Mouse (Mus musculus): Measurements from ENCODE around the gene Zbtb39. TPM values are rescaled to one million over a fixed set of nuclear protein-coding genes. Genes with fewer than 3 reads are reported as not detected.

Gene Zbtb39
- polyA plus RNA-seq, 1 experiment from 2014 or later, result 1.4 TPM

- no peak overlapping the region for H3K27ac ChIP-seq (ENCODE audit: low read length)
- WGBS, result 36% methylated on average over 7 of the region's 7 CpGs
- H3K4me3 ChIP-seq (ENCODE audit: low read length), result no peak overlapping the region
- peak; percentile 55; the same call in 1 of the 2 replicates for ATAC-seq (replicated peaks; ENCODE audit: extremely low read depth, insufficient read depth, low FRiP score)
- H3K36me3 ChIP-seq (ENCODE audit: control insufficient read depth, insufficient read depth), result no peaks in the 10 kb centered on the region
- H3K9me3 ChIP-seq (replicated peaks; ENCODE audit: control insufficient read depth, low read length), result no peaks in the 10 kb centered on the region
- H3K9ac ChIP-seq (ENCODE audit: low read length), result no peak overlapping the region
- peaks cover 6% of the 10 kb centered on the region for H3K4me1 ChIP-seq (ENCODE audit: control insufficient read depth, insufficient read depth, low read length)
- H3K27me3 ChIP-seq (ENCODE audit: control insufficient read depth, insufficient read depth, low read length), result no peaks in the 10 kb centered on the region
- no peak overlapping the region for H3K4me2 ChIP-seq (ENCODE audit: low read depth, low read length)
Observed at GRCm38 (mm10) chr10:127707721-127708120, 31.6 kb upstream of the Zbtb39 start.

- no peaks in the 10 kb centered on the region for H3K27me3 ChIP-seq (ENCODE audit: control insufficient read depth, insufficient read depth, low read length)
- no peaks in the 10 kb centered on the region for H3K9me3 ChIP-seq (replicated peaks; ENCODE audit: control insufficient read depth, low read length)
- H3K27ac ChIP-seq (ENCODE audit: low read length), result no peak overlapping the region
- no peaks in the 10 kb centered on the region for H3K36me3 ChIP-seq (ENCODE audit: control insufficient read depth, insufficient read depth)
- H3K9ac ChIP-seq (ENCODE audit: low read length), result no peak overlapping the region
- H3K4me2 ChIP-seq (ENCODE audit: low read depth, low read length), result no peak overlapping the region
- H3K4me1 ChIP-seq (ENCODE audit: control insufficient read depth, insufficient read depth, low read length), result peaks cover 6% of the 10 kb centered on the region
- no peak for ATAC-seq (replicated peaks; ENCODE audit: extremely low read depth, insufficient read depth, low FRiP score)
- WGBS, result 79% methylated on average over 3 of the region's 3 CpGs
- H3K4me3 ChIP-seq (ENCODE audit: low read length), result no peak overlapping the region
Observed at GRCm38 (mm10) chr10:127708850-127709370, 30.4 kb upstream of the Zbtb39 start.

GRCm38 (mm10) chr10:127710331-127710730, 29.0 kb upstream of the Zbtb39 start:
- no peaks in the 10 kb centered on the region for H3K9me3 ChIP-seq (replicated peaks; ENCODE audit: control insufficient read depth, low read length)
- ATAC-seq (replicated peaks; ENCODE audit: extremely low read depth, insufficient read depth, low FRiP score), result no peak
- no peaks in the 10 kb centered on the region for H3K36me3 ChIP-seq (ENCODE audit: control insufficient read depth, insufficient read depth)
- peaks cover 6% of the 10 kb centered on the region for H3K4me1 ChIP-seq (ENCODE audit: control insufficient read depth, insufficient read depth, low read length)
- no peak overlapping the region for H3K27ac ChIP-seq (ENCODE audit: low read length)
- no peak overlapping the region for H3K4me2 ChIP-seq (ENCODE audit: low read depth, low read length)
- no peak overlapping the region for H3K9ac ChIP-seq (ENCODE audit: low read length)
- 55% methylated on average over 13 of the region's 13 CpGs for WGBS
- no peak overlapping the region for H3K4me3 ChIP-seq (ENCODE audit: low read length)
- no peaks in the 10 kb centered on the region for H3K27me3 ChIP-seq (ENCODE audit: control insufficient read depth, insufficient read depth, low read length)

- no peaks in the 10 kb centered on the region for H3K9me3 ChIP-seq (replicated peaks; ENCODE audit: control insufficient read depth, low read length)
- no peaks in the 10 kb centered on the region for H3K27me3 ChIP-seq (ENCODE audit: control insufficient read depth, insufficient read depth, low read length)
- no peak overlapping the region for H3K4me2 ChIP-seq (ENCODE audit: low read depth, low read length)
- WGBS, result 68% methylated on average over 6 of the region's 6 CpGs
- H3K9ac ChIP-seq (ENCODE audit: low read length), result no peak overlapping the region
- H3K4me1 ChIP-seq (ENCODE audit: control insufficient read depth, insufficient read depth, low read length), result peaks cover 2% of the 10 kb centered on the region; the same call in 1 of the 2 replicates
- no peak for ATAC-seq (replicated peaks; ENCODE audit: extremely low read depth, insufficient read depth, low FRiP score)
- no peak overlapping the region for H3K27ac ChIP-seq (ENCODE audit: low read length)
- H3K4me3 ChIP-seq (ENCODE audit: low read length), result no peak overlapping the region
- no peaks in the 10 kb centered on the region for H3K36me3 ChIP-seq (ENCODE audit: control insufficient read depth, insufficient read depth)
Observed at GRCm38 (mm10) chr10:127712736-127713135, 26.6 kb upstream of the Zbtb39 start.

GRCm38 (mm10) chr10:127721671-127722418, 17.5 kb upstream of the Zbtb39 start:
- Histone ChIP-seq H3K27me3 (ENCODE audit: control insufficient read depth, insufficient read depth, low read length) (peaks cover 26% of the 10 kb centered on the region), H3K9me3 (replicated peaks; ENCODE audit: control insufficient read depth, low read length) (no peaks in the 10 kb centered on the region), H3K4me2 (ENCODE audit: low read depth, low read length) (peak overlapping the region; percentile 51), H3K36me3 (ENCODE audit: control insufficient read depth, insufficient read depth) (no peaks in the 10 kb centered on the region), H3K4me3 (ENCODE audit: low read length) (peak overlapping the region; percentile 5), H3K27ac (ENCODE audit: low read length) (no peak overlapping the region), H3K9ac (ENCODE audit: low read length) (peak overlapping the region; percentile 18), H3K4me1 (ENCODE audit: control insufficient read depth, insufficient read depth, low read length) (0 out of 2 replicates have a peak, but pooled peaks cover 2% of the 10 kb centered on the region)
- ATAC-seq (replicated peaks; ENCODE audit: extremely low read depth, insufficient read depth, low FRiP score), result no peak; the same call in 1 of the 2 replicates
- 11% methylated on average over 20 of the region's 20 CpGs for WGBS

- Histone ChIP-seq H3K36me3 (ENCODE audit: control insufficient read depth, insufficient read depth) (no peaks in the 10 kb centered on the region), H3K4me3 (ENCODE audit: low read length) (no peak within 1 kb of the TSS), H3K27ac (ENCODE audit: low read length) (no peak within 1 kb of the TSS), H3K27me3 (ENCODE audit: control insufficient read depth, insufficient read depth, low read length) (peaks cover 32% of the 10 kb centered on the region), H3K4me2 (ENCODE audit: low read depth, low read length) (no peak within 1 kb of the TSS), H3K4me1 (ENCODE audit: control insufficient read depth, insufficient read depth, low read length) (0 out of 2 replicates have a peak, but pooled peaks cover 2% of the 10 kb centered on the region), H3K9me3 (replicated peaks; ENCODE audit: control insufficient read depth, low read length) (no peaks in the 10 kb centered on the region), H3K9ac (ENCODE audit: low read length) (no peak within 1 kb of the TSS)
- no peak for ATAC-seq (replicated peaks; ENCODE audit: extremely low read depth, insufficient read depth, low FRiP score)
- 74% methylated on average over 3 of the region's 3 CpGs for WGBS
Observed at GRCm38 (mm10) chr10:127724178-127724577, 15.2 kb upstream of the Zbtb39 start, which contains the start of gene Tac2. Gene Tac2 (plus strand): TSS chr10:127724478.

- H3K9ac ChIP-seq (ENCODE audit: low read length), result no peak overlapping the region
- H3K27me3 ChIP-seq (ENCODE audit: control insufficient read depth, insufficient read depth, low read length), result peaks cover 32% of the 10 kb centered on the region
- WGBS, result 44% methylated on average over 4 of the region's 4 CpGs
- no peak overlapping the region for H3K27ac ChIP-seq (ENCODE audit: low read length)
- no peaks in the 10 kb centered on the region for H3K36me3 ChIP-seq (ENCODE audit: control insufficient read depth, insufficient read depth)
- no peak overlapping the region for H3K4me3 ChIP-seq (ENCODE audit: low read length)
- H3K4me1 ChIP-seq (ENCODE audit: control insufficient read depth, insufficient read depth, low read length), result 0 out of 2 replicates have a peak, but pooled peaks cover 2% of the 10 kb centered on the region
- no peak for ATAC-seq (replicated peaks; ENCODE audit: extremely low read depth, insufficient read depth, low FRiP score)
- no peaks in the 10 kb centered on the region for H3K9me3 ChIP-seq (replicated peaks; ENCODE audit: control insufficient read depth, low read length)
- H3K4me2 ChIP-seq (ENCODE audit: low read depth, low read length), result no peak overlapping the region
Observed at GRCm38 (mm10) chr10:127725136-127725535, 14.2 kb upstream of the Zbtb39 start.

GRCm38 (mm10) chr10:127728437-127728836, 10.9 kb upstream of the Zbtb39 start:
- Histone ChIP-seq H3K36me3 (ENCODE audit: control insufficient read depth, insufficient read depth) (no peaks in the 10 kb centered on the region), H3K4me2 (ENCODE audit: low read depth, low read length) (no peak overlapping the region), H3K9me3 (replicated peaks; ENCODE audit: control insufficient read depth, low read length) (no peaks in the 10 kb centered on the region), H3K9ac (ENCODE audit: low read length) (no peak overlapping the region), H3K27ac (ENCODE audit: low read length) (no peak overlapping the region), H3K27me3 (ENCODE audit: control insufficient read depth, insufficient read depth, low read length) (peaks cover 13% of the 10 kb centered on the region), H3K4me1 (ENCODE audit: control insufficient read depth, insufficient read depth, low read length) (no peaks in the 10 kb centered on the region), H3K4me3 (ENCODE audit: low read length) (no peak overlapping the region)
- ATAC-seq (replicated peaks; ENCODE audit: extremely low read depth, insufficient read depth, low FRiP score), result no peak
- WGBS, result 72% methylated on average over 8 of the region's 8 CpGs

GRCm38 (mm10) chr10:127730285-127730932, 8.9 kb upstream of the Zbtb39 start:
- H3K9me3 ChIP-seq (replicated peaks; ENCODE audit: control insufficient read depth, low read length), result no peaks in the 10 kb centered on the region
- H3K36me3 ChIP-seq (ENCODE audit: control insufficient read depth, insufficient read depth), result no peaks in the 10 kb centered on the region
- H3K4me3 ChIP-seq (ENCODE audit: low read length), result no peak overlapping the region
- no peak for ATAC-seq (replicated peaks; ENCODE audit: extremely low read depth, insufficient read depth, low FRiP score)
- H3K4me1 ChIP-seq (ENCODE audit: control insufficient read depth, insufficient read depth, low read length), result no peaks in the 10 kb centered on the region
- H3K9ac ChIP-seq (ENCODE audit: low read length), result no peak overlapping the region
- peaks cover 11% of the 10 kb centered on the region for H3K27me3 ChIP-seq (ENCODE audit: control insufficient read depth, insufficient read depth, low read length)
- 59% methylated on average over 11 of the region's 11 CpGs for WGBS
- H3K4me2 ChIP-seq (ENCODE audit: low read depth, low read length), result no peak overlapping the region
- H3K27ac ChIP-seq (ENCODE audit: low read length), result no peak overlapping the region
